Mouse (Mus musculus): ENCODE data around the gene Alyref2.

- TF ChIP-seq POLR2A (IDR thresholded peaks at IDR 0.05; ENCODE audit: borderline replicate concordance, low read depth, low read length) (no peak), CTCF (IDR thresholded peaks at IDR 0.05; ENCODE audit: low read depth, low read length) (no peak)
Measured at GRCm38 (mm10) chr1:171473920-171474640, 29.2 kb upstream of the Alyref2 start.
